Mouse (Mus musculus) C2C12 (cell line): ENCODE data around the gene Prn.

Experiments used
- CEBPB ChIP-seq: IDR thresholded peaks from one replicate; pipeline ENCODE4 v1.6.1; 2011; ENCODE audit warnings: low read depth, mild to moderate bottlenecking, control low read depth, moderate library complexity
- CTCF ChIP-seq: IDR thresholded peaks from one replicate; pipeline ENCODE4 v1.5.1; 2011; ENCODE audit not compliant: control insufficient read depth, insufficient read depth, insufficient read length
- MAX ChIP-seq: IDR thresholded peaks from one replicate; pipeline ENCODE4 v1.6.1; 2011; ENCODE audit warnings: mild to moderate bottlenecking, control low read depth
- MYOD1 ChIP-seq: IDR thresholded peaks from one replicate; pipeline ENCODE4 v1.6.1; 2011; ENCODE audit warnings: low read depth; ENCODE audit not compliant: control insufficient read depth, insufficient read length
- MYOG ChIP-seq: IDR thresholded peaks from one replicate; pipeline ENCODE4 v1.6.1; 2011; ENCODE audit not compliant: control insufficient read depth, insufficient read length; ENCODE audit errors: extremely low read depth

GRCm38 (mm10) chr2:131910847-131911246 is 1.1 kb downstream of the Prn start:
- no peak for TF ChIP-seq CTCF
- no peak for TF ChIP-seq MYOG
- TF ChIP-seq MAX = no peak
- no peak for TF ChIP-seq CEBPB
- TF ChIP-seq MYOD1 = no peak
